Mouse (Mus musculus) kidney, adult 2 months (tissue): ENCODE data around the gene Pdcd4.

ENCODE experiments used
- CTCF ChIP-seq: fragments of 200-500 bp; conservative IDR thresholded peaks from 2 replicates; pipeline ENCODE4 v1.5.1; 2011; ENCODE audit warnings: low read depth, mild to moderate bottlenecking, control low read depth, low read length, moderate library complexity, mixed read lengths; ENCODE audit not compliant: insufficient read depth, insufficient read length
- POLR2A ChIP-seq: fragments of 200-500 bp; IDR thresholded peaks from one replicate; pipeline ENCODE4 v1.6.1; 2011; ENCODE audit warnings: low read depth, low read length, control low read depth

GRCm38 (mm10) chr19:53843972-53844371 is 48.1 kb upstream of the Pdcd4 start:
- no peak for TF ChIP-seq CTCF
- no peak for TF ChIP-seq POLR2A
